Mouse (Mus musculus) spleen, adult 2 months (tissue): ENCODE data around the gene Hoxc10. TPM values are rescaled to one million over a fixed set of nuclear protein-coding genes. Genes with fewer than 3 reads are reported as not detected.

ENCODE experiments used
- DNase-seq, 2 experiments: peaks; one replicate each; pipeline versions ENCODE4 v3.0.0 to v3.0.0-alpha.2; 2012 to 2021; ENCODE audit warnings: low spot score in 2 of 2, low read depth in 1 of 2
- H3K27ac ChIP-seq: fragments of 200-500 bp; 2 replicates; pipeline ENCODE4 v1.5.1; 2012; ENCODE audit warnings: low read length, inconsistent platforms; ENCODE audit not compliant: insufficient read depth
- H3K27me3 ChIP-seq: fragments of 200-500 bp; 2 replicates; pipeline ENCODE4 v1.6.1; 2012; ENCODE audit warnings: mild to moderate bottlenecking, moderate library complexity, low read length, inconsistent platforms; ENCODE audit not compliant: control insufficient read depth, insufficient read depth
- H3K36me3 ChIP-seq: fragments of 200-500 bp; 2 replicates; pipeline ENCODE4 v1.6.1; 2012; ENCODE audit warnings: mild to moderate bottlenecking, low read length, inconsistent platforms; ENCODE audit not compliant: control insufficient read depth, insufficient read depth
- H3K4me1 ChIP-seq: fragments of 200-500 bp; 2 replicates; pipeline ENCODE4 v1.6.1; 2011; ENCODE audit warnings: inconsistent platforms; ENCODE audit not compliant: control insufficient read depth, insufficient read depth, insufficient read length
- H3K4me3 ChIP-seq: fragments of 200-500 bp; 2 replicates; pipeline ENCODE4 v1.5.1; 2011; ENCODE audit warnings: mild to moderate bottlenecking, inconsistent platforms; ENCODE audit not compliant: insufficient read depth, insufficient read length; ENCODE audit errors: extremely low read depth
- CTCF ChIP-seq: fragments of 200-500 bp; IDR thresholded peaks from 2 replicates; pipeline ENCODE4 v1.5.1; 2011; ENCODE audit warnings: mild to moderate bottlenecking, inconsistent platforms; ENCODE audit not compliant: insufficient read depth, insufficient read length, insufficient replicate concordance; ENCODE audit errors: extremely low read depth
- POLR2A ChIP-seq: fragments of 200-500 bp; IDR thresholded peaks from 2 replicates; pipeline ENCODE4 v1.6.1; 2011; ENCODE audit warnings: low read depth, low read length, inconsistent platforms
- WGBS: fragments of 180-500 bp; shearing (Covaris S2); methylation state at CpG from one replicate; pipeline ENCODE4 v1.1.7; 2018; 5-methylcytosine and 5-hydroxymethylcytosine counted together
- polyA plus RNA-seq: library from polyadenylated mRNA; depleted of rRNA; stranded (reverse); fragments of >200 nt; gene quantifications from 2 replicates; pipeline ENCODE4 v1.2.3, GENCODE M21; 2012

The Hoxc10 gene
- polyA plus RNA-seq, 1 experiment, result not detected

DNA sequence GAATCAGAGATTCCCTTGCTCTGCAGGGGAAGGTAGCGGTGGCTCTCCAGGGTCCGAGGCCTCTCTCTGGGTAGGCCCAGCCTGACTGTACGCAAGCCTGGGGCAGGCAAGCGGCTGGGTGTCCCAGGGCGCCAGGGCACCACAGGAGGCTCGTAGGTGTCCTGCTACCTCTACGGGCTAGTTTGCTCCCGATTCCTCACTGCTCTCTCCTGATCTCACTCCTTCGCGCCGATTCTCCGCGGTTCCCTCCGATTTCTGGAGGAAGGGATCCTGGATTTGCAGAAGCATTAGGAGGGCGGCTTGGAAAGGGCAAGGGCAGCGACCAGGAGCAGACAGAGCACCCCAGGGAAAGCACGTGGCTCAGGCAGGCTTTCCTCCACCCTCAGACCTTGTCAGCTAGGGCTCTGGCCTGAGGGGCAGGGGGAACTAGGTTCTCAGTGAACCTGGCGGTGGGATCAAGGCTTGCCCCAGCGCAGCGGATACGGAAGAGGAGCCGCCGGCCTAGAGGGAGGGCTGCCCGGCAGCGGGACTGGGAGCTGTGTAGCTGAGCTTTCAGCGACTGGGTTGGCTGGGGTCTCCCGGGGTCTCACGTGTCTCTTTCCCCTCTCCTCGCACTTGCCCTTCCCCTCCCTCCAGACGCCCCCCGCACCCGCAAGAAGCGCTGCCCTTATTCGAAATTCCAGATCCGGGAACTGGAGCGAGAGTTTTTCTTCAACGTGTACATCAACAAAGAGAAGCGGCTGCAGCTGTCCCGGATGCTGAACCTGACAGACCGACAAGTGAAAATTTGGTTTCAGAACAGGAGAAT, 10.6 kb upstream of the Hoxc10 start:
- 6% methylated on average over 39 of the region's 40 CpGs for WGBS
- Histone ChIP-seq H3K36me3 (no peaks in the 10 kb centered on the region), H3K4me1 (no peaks in the 10 kb centered on the region), H3K27ac (no peak overlapping the region), H3K4me3 (no peak overlapping the region), H3K27me3 (peaks cover 45% of the 10 kb centered on the region)
- no peak for DNase-seq
- no peak for TF ChIP-seq POLR2A
- TF ChIP-seq CTCF, result no peak

DNA sequence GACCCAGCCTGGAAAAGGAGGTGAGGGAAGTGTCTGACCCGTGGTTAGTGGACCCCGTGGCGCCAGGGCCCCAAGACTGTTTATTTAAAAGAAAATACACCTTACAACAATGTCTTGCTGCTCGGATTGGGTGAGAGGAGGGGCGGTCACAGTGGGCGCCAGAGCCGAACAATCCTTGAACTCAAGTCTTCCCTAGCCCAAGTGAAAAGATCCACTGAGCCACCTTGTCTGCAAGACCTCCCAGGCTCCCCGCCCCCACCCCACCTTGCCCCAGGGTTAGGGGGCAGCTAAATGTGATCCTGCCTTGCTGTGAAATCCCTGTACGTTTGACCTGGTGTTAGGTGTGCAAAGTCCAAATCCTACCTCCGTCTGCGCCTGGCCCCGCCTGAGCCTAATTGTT, 9.7 kb upstream of the Hoxc10 start:
- no peak overlapping the region for H3K4me3 ChIP-seq
- peaks cover 50% of the 10 kb centered on the region for H3K27me3 ChIP-seq
- no peaks in the 10 kb centered on the region for H3K36me3 ChIP-seq
- 7% methylated on average over 12 of the region's 12 CpGs for WGBS
- no peak overlapping the region for H3K27ac ChIP-seq
- no peaks in the 10 kb centered on the region for H3K4me1 ChIP-seq
- TF ChIP-seq POLR2A, result no peak
- TF ChIP-seq CTCF, result no peak
- DNase-seq, result no peak

DNA sequence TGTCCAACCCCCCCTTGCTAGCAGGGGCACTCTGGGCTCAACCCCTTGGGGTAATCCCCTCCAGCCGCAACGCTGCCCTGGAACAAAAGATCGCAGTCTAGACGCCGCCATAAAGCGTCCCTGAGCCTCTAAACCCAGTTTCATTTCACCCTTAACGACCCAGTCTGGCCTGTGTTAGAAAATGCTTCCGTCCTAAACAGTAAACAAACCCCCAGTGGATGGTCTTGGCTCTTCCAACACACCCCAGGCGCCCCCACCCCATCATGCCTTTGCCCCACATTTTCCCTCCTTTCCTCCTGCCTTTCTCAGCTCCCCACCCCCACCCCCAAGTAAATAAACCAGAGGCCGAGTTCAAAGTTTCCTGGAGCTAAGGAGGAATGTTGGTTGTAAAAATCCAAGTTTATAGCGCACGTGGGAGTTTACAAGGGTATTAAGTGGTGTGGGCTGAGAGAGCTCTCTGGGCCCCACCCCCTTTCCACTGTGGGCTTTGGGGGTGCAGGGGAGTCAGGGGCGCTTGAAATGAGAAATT, 6.9 kb upstream of the Hoxc10 start:
- peaks cover 46% of the 10 kb centered on the region for H3K27me3 ChIP-seq

DNA sequence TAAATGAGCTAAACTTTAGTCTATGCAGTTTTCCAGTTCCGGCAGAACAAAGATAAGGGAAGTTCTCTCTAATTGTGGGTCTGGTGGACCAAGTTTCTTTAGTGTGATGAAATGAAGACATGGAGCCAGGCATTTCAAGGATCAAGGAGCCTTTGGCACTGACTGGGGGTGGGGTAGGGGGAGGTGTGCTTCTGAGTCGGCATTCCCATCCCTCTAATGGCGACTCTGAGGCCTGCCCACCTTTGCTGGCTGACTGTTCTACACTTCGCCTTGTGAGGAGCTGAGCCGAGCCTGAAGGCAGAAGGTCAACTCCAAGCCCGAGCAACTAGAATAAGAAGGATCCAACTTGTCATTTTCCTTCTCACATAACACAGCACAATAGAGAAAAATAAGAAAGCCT, 4.9 kb upstream of the Hoxc10 start:
- WGBS, result 9% methylated on average over 6 of the region's 6 CpGs
- no peaks in the 10 kb centered on the region for H3K36me3 ChIP-seq
- peaks cover 2% of the 10 kb centered on the region; the same call in 1 of the 2 replicates for H3K4me1 ChIP-seq
- peaks cover 42% of the 10 kb centered on the region for H3K27me3 ChIP-seq
- H3K27ac ChIP-seq, result no peak overlapping the region
- TF ChIP-seq CTCF (no peak), POLR2A (no peak)
- no peak for DNase-seq
- H3K4me3 ChIP-seq, result no peak overlapping the region

More for the DNA sequence above, 6.9 kb upstream of the Hoxc10 start:
- no peaks in the 10 kb centered on the region for H3K36me3 ChIP-seq
- TF ChIP-seq CTCF, result no peak
- TF ChIP-seq POLR2A, result no peak
- 6% methylated on average over 13 of the region's 13 CpGs for WGBS
- no peak overlapping the region for H3K27ac ChIP-seq
- H3K4me3 ChIP-seq, result no peak overlapping the region
- DNase-seq, result no peak
- peaks cover 2% of the 10 kb centered on the region; the same call in 1 of the 2 replicates for H3K4me1 ChIP-seq

DNA sequence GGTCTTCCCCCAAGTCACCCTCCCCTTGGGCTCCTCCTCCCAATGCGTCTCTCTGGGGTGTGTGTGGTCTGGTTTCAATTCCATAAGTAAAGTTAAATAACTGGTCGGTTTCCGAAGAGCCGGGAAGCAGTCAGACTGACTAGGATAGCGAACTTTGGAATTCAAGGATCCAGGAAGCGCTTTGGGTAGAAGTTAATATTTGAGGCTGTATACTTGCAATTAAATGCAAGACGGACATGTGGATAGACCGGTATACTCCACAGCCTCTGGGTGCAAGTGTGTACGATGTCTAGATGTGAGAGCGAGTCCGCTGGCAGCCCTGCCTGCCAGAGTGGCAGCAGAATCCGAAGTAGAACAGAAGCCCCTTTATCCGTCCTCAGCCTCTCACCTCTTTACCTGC, 4.1 kb upstream of the Hoxc10 start:
- no peak for DNase-seq
- WGBS, result 12% methylated on average over 13 of the region's 13 CpGs
- peaks cover 43% of the 10 kb centered on the region for H3K27me3 ChIP-seq
- TF ChIP-seq POLR2A, result no peak
- TF ChIP-seq CTCF, result no peak
- peaks cover 2% of the 10 kb centered on the region; the same call in 1 of the 2 replicates for H3K4me1 ChIP-seq
- H3K27ac ChIP-seq, result no peak overlapping the region
- no peaks in the 10 kb centered on the region for H3K36me3 ChIP-seq
- H3K4me3 ChIP-seq, result no peak overlapping the region

- Histone ChIP-seq H3K36me3 (no peaks in the 10 kb centered on the region), H3K4me3 (no peak overlapping the region), H3K27ac (no peak overlapping the region), H3K4me1 (peaks cover 2% of the 10 kb centered on the region; the same call in 1 of the 2 replicates), H3K27me3 (peaks cover 48% of the 10 kb centered on the region)
- 16% methylated on average over 8 of the region's 8 CpGs for WGBS
- no peak for DNase-seq
- TF ChIP-seq POLR2A, result no peak
- no peak for TF ChIP-seq CTCF
These were observed 3.3 kb upstream of the Hoxc10 start for GRCm38 (mm10) chr15:102963259-102963658.
